Mouse (Mus musculus): Measurements from ENCODE around the gene Batf. TPM values are rescaled to one million over a fixed set of nuclear protein-coding genes. Genes with fewer than 3 reads are reported as not detected.
"Not testable (repeated sequence)": the region's sequence is repeated elsewhere in the genome, so short reads cannot be mapped to it uniquely, and the experiment has no call there.

Batf gene
- 1 to 10 TPM in 1 of 4 experiments, under 1 TPM in 3; 0.38 to 1.1 (median 0.91) TPM for total RNA-seq (2022)

- DNase-seq (ENCODE audit: low spot score): peak; percentile 26
Measured at GRCm38 (mm10) chr12:85686466-85687216, at the start of gene Batf. TSS of gene Batf (plus strand) at chr12:85686669.

GRCm38 (mm10) chr12:85637932-85638331, 48.5 kb upstream of the Batf start:
- no peak for DNase-seq (ENCODE audit: low spot score)

- DNase-seq (ENCODE audit: low spot score): no peak
Measured at GRCm38 (mm10) chr12:85638541-85639325, 47.7 kb upstream of the Batf start.

- DNase-seq (ENCODE audit: low spot score): peak; percentile 39
Measured at GRCm38 (mm10) chr12:85639326-85640008, 47.0 kb upstream of the Batf start.

- no peak for DNase-seq (ENCODE audit: low spot score)
Measured at GRCm38 (mm10) chr12:85640852-85641563, 45.5 kb upstream of the Batf start.

GRCm38 (mm10) chr12:85641564-85641931, 44.9 kb upstream of the Batf start:
- peak; percentile 38 for DNase-seq (ENCODE audit: low spot score)

GRCm38 (mm10) chr12:85643735-85644134, 42.7 kb upstream of the Batf start:
- DNase-seq (ENCODE audit: low spot score): no peak

- no peak for DNase-seq (ENCODE audit: low spot score)
Measured at GRCm38 (mm10) chr12:85645664-85646063, 40.8 kb upstream of the Batf start.

- no peak for DNase-seq (ENCODE audit: low spot score)
Measured at GRCm38 (mm10) chr12:85647346-85647745, 39.1 kb upstream of the Batf start.

- no peak for DNase-seq (ENCODE audit: low spot score)
Measured at GRCm38 (mm10) chr12:85647955-85648354, 38.5 kb upstream of the Batf start.

- no peak for DNase-seq (ENCODE audit: low spot score)
Measured at GRCm38 (mm10) chr12:85659319-85659718, 27.1 kb upstream of the Batf start.

GRCm38 (mm10) chr12:85660855-85661254, 25.6 kb upstream of the Batf start:
- no peak for DNase-seq (ENCODE audit: low spot score)

- not testable (repeated sequence) for DNase-seq (ENCODE audit: low spot score)
Measured at GRCm38 (mm10) chr12:85662232-85662631, 24.2 kb upstream of the Batf start.

GRCm38 (mm10) chr12:85662896-85663295, 23.6 kb upstream of the Batf start:
- DNase-seq (ENCODE audit: low spot score): peak; percentile 75

- DNase-seq (ENCODE audit: low spot score): no peak
Measured at GRCm38 (mm10) chr12:85666112-85666511, 20.4 kb upstream of the Batf start.

- no peak for DNase-seq (ENCODE audit: low spot score)
Measured at GRCm38 (mm10) chr12:85667071-85667470, 19.4 kb upstream of the Batf start.

GRCm38 (mm10) chr12:85668696-85669095, 17.8 kb upstream of the Batf start:
- DNase-seq (ENCODE audit: low spot score): no peak

- no peak for DNase-seq (ENCODE audit: low spot score)
Measured at GRCm38 (mm10) chr12:85670080-85670479, 16.4 kb upstream of the Batf start.

- no peak for DNase-seq (ENCODE audit: low spot score)
Measured at GRCm38 (mm10) chr12:85673914-85674313, 12.6 kb upstream of the Batf start.

- DNase-seq (ENCODE audit: low spot score): no peak
Measured at GRCm38 (mm10) chr12:85679117-85679516, 7.4 kb upstream of the Batf start.

- no peak for DNase-seq (ENCODE audit: low spot score)
Measured at GRCm38 (mm10) chr12:85679808-85680207, 6.7 kb upstream of the Batf start.

GRCm38 (mm10) chr12:85682328-85682727, 4.1 kb upstream of the Batf start:
- no peak for DNase-seq (ENCODE audit: low spot score)
